Mouse (Mus musculus) midbrain, embryonic 10.5 days (tissue): Measurements from ENCODE around the gene Kcnk6. TPM values are rescaled to one million over a fixed set of nuclear protein-coding genes. Genes with fewer than 3 reads are reported as not detected.
A peak's percentile ranks its signal among the peaks of the same experiment; 100 is the strongest.

Experiments used
- DNase-seq: peaks from one replicate; pipeline ENCODE4 v3.0.0-alpha.2; 2017; ENCODE audit warnings: low spot score
- H3K27ac ChIP-seq: fragments of 300-500 bp; sonication (generic); replicated peaks from 2 replicates; pipeline ENCODE4 v1.5.1; 2016; ENCODE audit warnings: mild to moderate bottlenecking
- H3K27me3 ChIP-seq: fragments of 300-500 bp; sonication (generic); 2 replicates; pipeline ENCODE4 v1.6.1; 2016; ENCODE audit warnings: low read depth, mild to moderate bottlenecking; ENCODE audit not compliant: poor library complexity, severe bottlenecking
- H3K36me3 ChIP-seq: fragments of 300-500 bp; sonication (generic); 2 replicates; pipeline ENCODE4 v1.6.1; 2016; ENCODE audit warnings: mild to moderate bottlenecking, moderate library complexity
- H3K4me1 ChIP-seq: fragments of 300-500 bp; sonication (generic); 2 replicates; pipeline ENCODE4 v1.6.1; 2016
- H3K4me3 ChIP-seq: fragments of 300-500 bp; sonication (generic); 2 replicates; pipeline ENCODE4 v1.5.1; 2016; ENCODE audit warnings: mild to moderate bottlenecking, moderate library complexity
- H3K9me3 ChIP-seq: fragments of 300-500 bp; sonication (generic); replicated peaks from 2 replicates; pipeline ENCODE4 v1.6.1; 2016; ENCODE audit warnings: mild to moderate bottlenecking
- WGBS: fragments of 180-500 bp; shearing (Covaris S2); methylation state at CpG from one replicate; pipeline ENCODE4 v1.1.7; 2016; 5-methylcytosine and 5-hydroxymethylcytosine counted together
- polyA plus RNA-seq: library from polyadenylated mRNA; unstranded; fragments of >200 nt; fragmentation: Nextera tagmentation; extraction: Ambion mirVana; gene quantifications from 2 replicates; pipeline ENCODE4 v1.2.1, GENCODE M21; 2016

Kcnk6 gene
- polyA plus RNA-seq, 1 experiment from 2014 or later: 0.85 TPM

- H3K4me3 ChIP-seq: no peak overlapping the region
- DNase-seq: no peak
- H3K4me1 ChIP-seq: peaks cover 25% of the 10 kb centered on the region
- H3K27ac ChIP-seq: no peak overlapping the region
- no peaks in the 10 kb centered on the region for H3K36me3 ChIP-seq
- 82% methylated on average over 6 of the region's 6 CpGs for WGBS
- H3K27me3 ChIP-seq: no peaks in the 10 kb centered on the region
- H3K9me3 ChIP-seq: no peaks in the 10 kb centered on the region
These were observed 29.8 kb upstream of the Kcnk6 start for GRCm38 (mm10) chr7:29262151-29262550.

GRCm38 (mm10) chr7:29259781-29260730 is 27.7 kb upstream of the Kcnk6 start:
- no peaks in the 10 kb centered on the region for H3K36me3 ChIP-seq
- peak overlapping the region; percentile 68 for H3K27ac ChIP-seq
- H3K4me1 ChIP-seq: peaks cover 25% of the 10 kb centered on the region
- H3K4me3 ChIP-seq: no peak overlapping the region
- no peak for DNase-seq
- 76% methylated on average over 10 of the region's 10 CpGs for WGBS
- H3K9me3 ChIP-seq: no peaks in the 10 kb centered on the region
- H3K27me3 ChIP-seq: no peaks in the 10 kb centered on the region

- no peak overlapping the region for H3K27ac ChIP-seq
- H3K36me3 ChIP-seq: no peaks in the 10 kb centered on the region
- no peaks in the 10 kb centered on the region for H3K9me3 ChIP-seq
- H3K4me1 ChIP-seq: peaks cover 30% of the 10 kb centered on the region
- H3K4me3 ChIP-seq: no peak overlapping the region
- 86% methylated on average over 1 of the region's 1 CpGs for WGBS
- DNase-seq: no peak
- no peaks in the 10 kb centered on the region for H3K27me3 ChIP-seq
These were observed 25.1 kb upstream of the Kcnk6 start for GRCm38 (mm10) chr7:29257368-29257767.

- H3K4me3 ChIP-seq: no peak overlapping the region
- DNase-seq: no peak
- H3K9me3 ChIP-seq: no peaks in the 10 kb centered on the region
- no peaks in the 10 kb centered on the region for H3K27me3 ChIP-seq
- H3K27ac ChIP-seq: no peak overlapping the region
- no peaks in the 10 kb centered on the region for H3K36me3 ChIP-seq
- peaks cover 30% of the 10 kb centered on the region for H3K4me1 ChIP-seq
- WGBS: 85% methylated on average over 4 of the region's 4 CpGs
These were observed 23.6 kb upstream of the Kcnk6 start for GRCm38 (mm10) chr7:29255875-29256274.

- Histone ChIP-seq H3K9me3 (no peaks in the 10 kb centered on the region), H3K4me1 (peaks cover 14% of the 10 kb centered on the region), H3K4me3 (no peak overlapping the region), H3K36me3 (no peaks in the 10 kb centered on the region), H3K27me3 (peaks cover 9% of the 10 kb centered on the region), H3K27ac (no peak overlapping the region)
- WGBS: 55% methylated on average over 5 of the region's 5 CpGs
- DNase-seq: no peak
These were observed 21.5 kb upstream of the Kcnk6 start for GRCm38 (mm10) chr7:29253842-29254241.

- Histone ChIP-seq H3K4me3 (no peak overlapping the region), H3K27ac (no peak overlapping the region), H3K27me3 (peaks cover 29% of the 10 kb centered on the region), H3K36me3 (peaks cover 11% of the 10 kb centered on the region), H3K4me1 (peaks cover 25% of the 10 kb centered on the region), H3K9me3 (no peaks in the 10 kb centered on the region)
- no peak for DNase-seq
- 90% methylated on average over 3 of the region's 3 CpGs for WGBS
These were observed 18.9 kb upstream of the Kcnk6 start for GRCm38 (mm10) chr7:29251166-29251565.

GRCm38 (mm10) chr7:29248261-29248841 is 16.0 kb upstream of the Kcnk6 start, which contains the start of gene 2200002D01Rik:
2200002D01Rik (minus strand) TSS chr7:29248466.
- no peaks in the 10 kb centered on the region for H3K9me3 ChIP-seq
- H3K4me3 ChIP-seq: peak within 1 kb of the TSS; percentile 49
- peaks cover 36% of the 10 kb centered on the region for H3K36me3 ChIP-seq
- peak within 1 kb of the TSS; percentile 46 for H3K27ac ChIP-seq
- peaks cover 29% of the 10 kb centered on the region for H3K27me3 ChIP-seq
- peaks cover 20% of the 10 kb centered on the region for H3K4me1 ChIP-seq
- DNase-seq: peak; percentile 45
- WGBS: 8% methylated on average over 20 of the region's 20 CpGs

- peaks cover 20% of the 10 kb centered on the region for H3K4me1 ChIP-seq
- peaks cover 29% of the 10 kb centered on the region for H3K27me3 ChIP-seq
- no peak for DNase-seq
- WGBS: 12% methylated on average over 19 of the region's 19 CpGs
- H3K4me3 ChIP-seq: peak overlapping the region; percentile 49
- peak overlapping the region; percentile 46 for H3K27ac ChIP-seq
- no peaks in the 10 kb centered on the region for H3K9me3 ChIP-seq
- H3K36me3 ChIP-seq: peaks cover 36% of the 10 kb centered on the region
These were observed 15.4 kb upstream of the Kcnk6 start for GRCm38 (mm10) chr7:29247706-29248105.

GRCm38 (mm10) chr7:29247314-29247700 is 15.0 kb upstream of the Kcnk6 start:
- H3K4me1 ChIP-seq: peaks cover 20% of the 10 kb centered on the region
- 23% methylated on average over 16 of the region's 16 CpGs for WGBS
- H3K9me3 ChIP-seq: no peaks in the 10 kb centered on the region
- DNase-seq: peak; percentile 79
- no peak overlapping the region for H3K27ac ChIP-seq
- H3K4me3 ChIP-seq: peak overlapping the region; percentile 49
- peaks cover 29% of the 10 kb centered on the region for H3K27me3 ChIP-seq
- peaks cover 36% of the 10 kb centered on the region for H3K36me3 ChIP-seq

- Histone ChIP-seq H3K9me3 (no peaks in the 10 kb centered on the region), H3K4me3 (peak overlapping the region; percentile 49; the same call in 1 of the 2 replicates), H3K36me3 (peaks cover 38% of the 10 kb centered on the region), H3K4me1 (peaks cover 20% of the 10 kb centered on the region), H3K27me3 (peaks cover 29% of the 10 kb centered on the region), H3K27ac (no peak overlapping the region)
- WGBS: 85% methylated on average over 21 of the region's 21 CpGs
- DNase-seq: no peak
These were observed 14.5 kb upstream of the Kcnk6 start for GRCm38 (mm10) chr7:29246619-29247313.

GRCm38 (mm10) chr7:29246015-29246414 is 13.7 kb upstream of the Kcnk6 start:
- DNase-seq: no peak
- Histone ChIP-seq H3K27ac (no peak overlapping the region), H3K27me3 (peaks cover 29% of the 10 kb centered on the region), H3K4me1 (peaks cover 20% of the 10 kb centered on the region), H3K36me3 (peaks cover 43% of the 10 kb centered on the region), H3K4me3 (no peak overlapping the region), H3K9me3 (no peaks in the 10 kb centered on the region)
- 91% methylated on average over 5 of the region's 5 CpGs for WGBS

GRCm38 (mm10) chr7:29244732-29245416 is 12.6 kb upstream of the Kcnk6 start:
- Histone ChIP-seq H3K27ac (no peak overlapping the region), H3K4me1 (peaks cover 20% of the 10 kb centered on the region), H3K9me3 (no peaks in the 10 kb centered on the region), H3K27me3 (peaks cover 29% of the 10 kb centered on the region), H3K4me3 (no peak overlapping the region), H3K36me3 (peaks cover 43% of the 10 kb centered on the region)
- DNase-seq: no peak
- WGBS: 86% methylated on average over 7 of the region's 7 CpGs
